Mouse (Mus musculus) forebrain, embryonic 14.5 days (tissue): ENCODE data around the gene Gen1. TPM values are rescaled to one million over a fixed set of nuclear protein-coding genes. Genes with fewer than 3 reads are reported as not detected.
A peak's percentile ranks its signal among the peaks of the same experiment; 100 is the strongest.

Experiments used
- ATAC-seq: fragments of 200-750 bp; cut with Nextera tagmentation; 2 replicates; pipeline ENCODE4 v1.8.0; 2017; ENCODE audit warnings: mild to moderate bottlenecking, moderate library complexity
- DNase-seq: peaks from one replicate; pipeline ENCODE4 v3.0.0-alpha.2; 2015; ENCODE audit warnings: low spot score
- H3K27ac ChIP-seq: fragments of 300-500 bp; sonication (generic); 2 replicates; pipeline ENCODE4 v1.5.1; 2014; ENCODE audit warnings: low read depth, mild to moderate bottlenecking, control low read depth, low read length, moderate library complexity
- H3K27me3 ChIP-seq: fragments of 300-500 bp; sonication (generic); replicated peaks from 2 replicates; pipeline ENCODE4 v1.6.1; 2014; ENCODE audit warnings: low read length, control low read depth, mixed read lengths; ENCODE audit not compliant: control insufficient read depth, insufficient read depth
- H3K36me3 ChIP-seq: fragments of 300-500 bp; sonication (generic); 2 replicates; pipeline ENCODE4 v1.6.1; 2014; ENCODE audit warnings: low read length, control low read depth; ENCODE audit not compliant: control insufficient read depth, insufficient read depth
- H3K4me1 ChIP-seq: fragments of 300-500 bp; sonication (generic); 2 replicates; pipeline ENCODE4 v1.6.1; 2014; ENCODE audit warnings: antibody characterized with exemption, low read length, control low read depth; ENCODE audit not compliant: control insufficient read depth, insufficient read depth
- H3K4me2 ChIP-seq: fragments of 300-500 bp; sonication (generic); 2 replicates; pipeline ENCODE4 v1.6.1; 2014; ENCODE audit warnings: mild to moderate bottlenecking, control low read depth, low read length
- H3K4me3 ChIP-seq: fragments of 300-500 bp; sonication (generic); 2 replicates; pipeline ENCODE4 v1.5.1; 2014; ENCODE audit warnings: low read depth, low read length, control low read depth
- H3K9ac ChIP-seq: fragments of 300-500 bp; sonication (generic); 2 replicates; pipeline ENCODE4 v1.6.1; 2014; ENCODE audit warnings: mild to moderate bottlenecking, low read length, control low read depth, moderate library complexity
- H3K9me3 ChIP-seq: fragments of 300-500 bp; sonication (generic); replicated peaks from 2 replicates; pipeline ENCODE4 v1.6.1; 2016; ENCODE audit warnings: low read length, control low read depth, mixed read lengths; ENCODE audit not compliant: control insufficient read depth
- WGBS: fragments of 180-500 bp; shearing (Covaris S2); extraction: QIAGEN DNeasy Blood & Tissue Kit; methylation state at CpG from one replicate; pipeline ENCODE4 v1.1.7; 2014; 5-methylcytosine and 5-hydroxymethylcytosine counted together
- polyA plus RNA-seq: library from polyadenylated mRNA; unstranded; fragments of >200 nt; fragmentation: Nextera tagmentation; extraction: Ambion mirVana; gene quantifications from 2 replicates; pipeline ENCODE4 v1.2.1, GENCODE M21; 2014

Gen1 gene
- polyA plus RNA-seq, 1 experiment from 2014 or later = 6.9 TPM

DNA sequence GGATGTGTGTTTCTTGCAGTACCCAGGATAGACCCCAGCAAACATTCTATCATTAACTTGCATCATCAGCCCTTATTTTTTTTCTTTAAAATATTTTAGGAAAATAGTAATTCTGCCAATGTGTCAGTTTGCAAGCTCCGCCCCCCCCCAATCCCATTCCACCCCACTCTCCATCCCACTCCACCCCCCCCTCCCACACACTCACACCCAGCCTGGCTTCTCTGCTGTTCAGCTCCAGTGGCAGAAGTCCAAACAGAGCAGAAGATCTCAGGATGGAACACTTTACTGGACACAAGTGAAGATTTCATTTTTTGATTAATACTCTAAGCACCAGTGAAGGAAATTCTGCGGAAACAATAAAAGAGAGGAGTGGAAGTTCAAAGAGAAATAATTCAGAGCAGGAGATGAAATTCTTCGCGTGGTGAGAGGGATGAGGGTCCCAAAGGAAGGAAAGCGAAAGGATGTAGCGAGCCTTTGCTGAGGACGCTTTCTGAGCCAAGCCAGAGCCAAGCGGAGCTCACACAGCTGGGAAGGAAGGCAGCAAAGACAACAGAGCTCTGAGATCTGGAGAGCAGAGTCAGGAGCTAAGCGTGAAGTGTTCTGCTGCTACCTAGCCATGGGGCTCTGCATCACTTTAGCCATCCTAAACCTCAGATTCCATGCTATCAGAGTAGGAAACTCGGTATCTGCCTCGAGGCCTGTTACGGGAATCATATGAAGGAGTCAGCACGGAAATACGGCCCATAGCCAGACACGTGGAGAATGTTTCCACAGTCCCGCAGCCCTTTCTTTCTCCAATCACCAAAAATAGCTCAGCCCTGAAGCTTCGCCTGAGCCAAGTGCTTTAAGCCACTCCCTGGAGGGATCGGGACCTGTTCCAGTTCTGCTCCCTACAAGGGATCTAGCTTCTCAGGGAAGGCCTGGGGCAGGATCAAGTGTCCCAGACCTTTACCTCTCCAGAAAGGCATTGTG lies 61.6 kb downstream of the Gen1 start:
- no peak for DNase-seq
- ATAC-seq = no peak
- Histone ChIP-seq H3K9ac (no peak overlapping the region), H3K9me3 (no peaks in the 10 kb centered on the region), H3K4me1 (peaks cover 4% of the 10 kb centered on the region; the same call in 1 of the 2 replicates), H3K27me3 (no peaks in the 10 kb centered on the region), H3K4me3 (no peak overlapping the region), H3K4me2 (no peak overlapping the region), H3K36me3 (no peaks in the 10 kb centered on the region), H3K27ac (no peak overlapping the region)
- 84% methylated on average over 18 of the region's 18 CpGs for WGBS

DNA sequence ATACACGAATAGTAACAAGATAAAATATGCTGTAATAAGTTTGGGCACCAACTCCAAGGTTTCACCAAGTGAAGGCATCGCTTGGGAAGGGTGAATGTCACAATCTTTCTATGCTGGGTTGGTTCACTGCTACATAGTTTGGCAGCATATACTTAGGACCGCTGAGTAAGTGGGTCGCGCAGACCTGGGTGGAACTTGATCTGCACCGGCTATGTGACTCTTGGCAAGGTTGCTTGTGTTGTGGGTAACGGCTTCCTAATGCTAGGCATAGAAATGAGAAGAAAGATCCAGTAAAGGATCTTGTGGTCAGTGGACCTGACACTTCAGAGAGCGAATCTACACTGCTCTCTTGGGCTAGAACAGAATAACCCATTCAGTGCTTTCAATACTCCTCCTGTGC lies 63.1 kb downstream of the Gen1 start:
- Histone ChIP-seq H3K9me3 (no peaks in the 10 kb centered on the region), H3K9ac (no peak overlapping the region), H3K4me1 (no peaks in the 10 kb centered on the region), H3K27ac (no peak overlapping the region), H3K36me3 (no peaks in the 10 kb centered on the region), H3K4me3 (no peak overlapping the region), H3K4me2 (no peak overlapping the region), H3K27me3 (no peaks in the 10 kb centered on the region)
- WGBS = 95% methylated on average over 8 of the region's 8 CpGs
- no peak for DNase-seq
- no peak for ATAC-seq

GRCm38 (mm10) chr12:11200711-11201110 lies 64.9 kb downstream of the Gen1 start:
- Histone ChIP-seq H3K4me1 (no peaks in the 10 kb centered on the region), H3K27me3 (no peaks in the 10 kb centered on the region), H3K27ac (no peak overlapping the region), H3K9me3 (no peaks in the 10 kb centered on the region), H3K36me3 (no peaks in the 10 kb centered on the region), H3K4me2 (no peak overlapping the region), H3K4me3 (no peak overlapping the region), H3K9ac (no peak overlapping the region)
- ATAC-seq (no peak), DNase-seq (no peak)
- 98% methylated on average over 12 of the region's 12 CpGs for WGBS

DNA sequence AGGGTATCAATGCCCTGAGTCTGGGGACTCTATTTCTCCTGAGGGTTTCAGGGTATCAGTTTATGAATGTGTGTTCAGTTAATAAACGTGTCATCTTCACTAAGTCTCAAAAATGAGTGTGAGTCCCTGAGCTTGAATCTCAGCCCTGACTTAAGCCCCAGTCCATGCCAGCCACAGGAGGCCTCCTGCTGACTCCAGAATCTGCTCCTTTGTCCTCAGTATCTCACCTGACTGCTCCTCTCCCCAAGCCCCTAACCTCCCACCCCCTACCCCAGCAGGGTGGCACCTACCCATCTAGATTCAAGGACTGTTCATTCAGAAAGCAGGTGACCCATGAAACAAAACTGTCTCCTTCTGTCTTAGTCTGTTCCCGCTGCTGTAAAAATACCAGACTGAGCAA lies 67.0 kb downstream of the Gen1 start:
- Histone ChIP-seq H3K4me2 (no peak overlapping the region), H3K27ac (no peak overlapping the region), H3K4me3 (no peak overlapping the region), H3K27me3 (no peaks in the 10 kb centered on the region), H3K9me3 (no peaks in the 10 kb centered on the region), H3K9ac (no peak overlapping the region), H3K4me1 (no peaks in the 10 kb centered on the region), H3K36me3 (no peaks in the 10 kb centered on the region)
- WGBS = 14% methylated on average over 2 of the region's 2 CpGs
- ATAC-seq (no peak), DNase-seq (no peak)

DNA sequence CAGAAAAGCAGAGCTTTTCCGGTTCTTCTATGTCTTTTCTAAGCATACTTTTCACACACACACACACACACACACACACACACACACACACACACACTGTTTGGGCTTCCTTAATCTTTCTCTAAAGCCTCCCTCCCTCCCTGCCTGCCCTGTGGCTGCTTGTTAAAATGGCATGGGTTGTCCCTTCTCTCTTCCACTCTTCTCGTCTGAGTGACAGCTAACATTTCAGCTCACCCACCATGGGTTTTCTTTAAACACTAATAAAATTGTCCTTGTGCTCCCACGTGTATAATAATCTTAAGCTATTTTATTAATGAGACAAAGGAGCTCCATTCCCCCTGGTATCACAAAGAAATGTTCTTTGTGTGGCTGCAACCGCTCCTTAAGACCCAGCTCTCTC lies 67.6 kb downstream of the Gen1 start:
- whole genome bisulfite sequencing = 2% methylated on average over 4 of the region's 4 CpGs
- Histone ChIP-seq H3K9ac (no peak overlapping the region), H3K4me3 (no peak overlapping the region), H3K36me3 (no peaks in the 10 kb centered on the region), H3K27me3 (no peaks in the 10 kb centered on the region), H3K4me2 (no peak overlapping the region), H3K4me1 (no peaks in the 10 kb centered on the region), H3K9me3 (no peaks in the 10 kb centered on the region), H3K27ac (no peak overlapping the region)
- ATAC-seq (peak; percentile 30; the same call in 1 of the 2 replicates), DNase-seq (no peak)

GRCm38 (mm10) chr12:11196830-11197229 lies 68.8 kb downstream of the Gen1 start:
- no peaks in the 10 kb centered on the region for H3K27me3 ChIP-seq
- no peaks in the 10 kb centered on the region for H3K4me1 ChIP-seq
- H3K9me3 ChIP-seq = no peaks in the 10 kb centered on the region
- ATAC-seq (0 out of 2 replicates have a peak, but pooled peaks have one; percentile 2), DNase-seq (no peak)
- 39% methylated on average over 5 of the region's 5 CpGs for WGBS
- H3K4me2 ChIP-seq = no peak overlapping the region
- H3K36me3 ChIP-seq = no peaks in the 10 kb centered on the region
- H3K4me3 ChIP-seq = no peak overlapping the region
- H3K9ac ChIP-seq = no peak overlapping the region
- no peak overlapping the region for H3K27ac ChIP-seq

- Histone ChIP-seq H3K36me3 (no peaks in the 10 kb centered on the region), H3K27ac (no peak overlapping the region), H3K27me3 (no peaks in the 10 kb centered on the region), H3K4me3 (no peak overlapping the region), H3K9ac (no peak overlapping the region), H3K9me3 (no peaks in the 10 kb centered on the region), H3K4me1 (no peaks in the 10 kb centered on the region), H3K4me2 (peak overlapping the region; percentile 37)
- DNase-seq = peak; percentile 50
- ATAC-seq = peak; percentile 89
- WGBS = 9% methylated on average over 18 of the region's 19 CpGs
These were observed 69.4 kb downstream of the Gen1 start for GRCm38 (mm10) chr12:11196142-11196597.

- Histone ChIP-seq H3K9ac (no peak overlapping the region), H3K36me3 (no peaks in the 10 kb centered on the region), H3K9me3 (no peaks in the 10 kb centered on the region), H3K4me3 (no peak overlapping the region), H3K27ac (no peak overlapping the region), H3K4me1 (no peaks in the 10 kb centered on the region), H3K27me3 (no peaks in the 10 kb centered on the region), H3K4me2 (no peak overlapping the region)
- DNase-seq (no peak), ATAC-seq (no peak)
- WGBS = 96% methylated on average over 1 of the region's 1 CpGs
These were observed 70.6 kb downstream of the Gen1 start for GRCm38 (mm10) chr12:11195031-11195430.
